Mouse (Mus musculus) cortical plate, adult 2 months (tissue): Measurements from ENCODE around the gene Snx10.

Experiments
- CTCF ChIP-seq: fragments of 200-500 bp; IDR thresholded peaks from 2 replicates; pipeline ENCODE4 v1.5.1; 2011; ENCODE audit warnings: mild to moderate bottlenecking, control low read depth, low read length; ENCODE audit not compliant: insufficient read depth; ENCODE audit errors: extremely low read depth
- POLR2A ChIP-seq: fragments of 200-500 bp; IDR thresholded peaks from 2 replicates; pipeline ENCODE4 v1.6.1; 2011; ENCODE audit warnings: mild to moderate bottlenecking, low read length, control low read depth; ENCODE audit not compliant: insufficient read depth; ENCODE audit errors: extremely low read depth

GRCm38 (mm10) chr6:51524321-51524931, 725 bp downstream of the Snx10 start:
- TF ChIP-seq POLR2A = no peak
- TF ChIP-seq CTCF = no peak
